Mouse (Mus musculus) T-helper 17 cell (primary cell): ENCODE measurements around the gene Atpif1.
"Not testable (repeated sequence)": the region's sequence is repeated elsewhere in the genome, so short reads cannot be mapped to it uniquely, and the experiment has no call there.

Experiments used
- in situ Hi-C, 2 experiments: fragments of 300-600 bp; cut with MboI, MseI; formaldehyde crosslinking; loops; 1 replicate in 1 of 2; 2 replicates in 1 of 2; pipeline ENCODE4 v1.15.1; 2025; ENCODE audit warnings: high pct_unique_total_duplicates in 2 of 2

Atpif1 gene

GRCm38 (mm10) chr4:132492178-132493060, 41.0 kb downstream of the Atpif1 start:
- in situ Hi-C loops, result no loop called here

- in situ Hi-C loops, result no loop called here
Measured at GRCm38 (mm10) chr4:132491748-132492147, 41.7 kb downstream of the Atpif1 start.

GRCm38 (mm10) chr4:132491057-132491456, 42.4 kb downstream of the Atpif1 start:
- in situ Hi-C loops, result no loop called here

GRCm38 (mm10) chr4:132490273-132491010, 43.0 kb downstream of the Atpif1 start:
- in situ Hi-C loops, result no loop called here

- in situ Hi-C loops, result no loop called here
Measured at GRCm38 (mm10) chr4:132488976-132489375, 44.5 kb downstream of the Atpif1 start.

- in situ Hi-C loops, result no loop called here
Measured at GRCm38 (mm10) chr4:132488521-132488920, 44.9 kb downstream of the Atpif1 start.

GRCm38 (mm10) chr4:132484820-132485219, 48.6 kb downstream of the Atpif1 start:
- in situ Hi-C loops, result no loop called here

GRCm38 (mm10) chr4:132484231-132484630, 49.2 kb downstream of the Atpif1 start:
- in situ Hi-C loops, result no loop called here

GRCm38 (mm10) chr4:132482956-132483608, 50.4 kb downstream of the Atpif1 start:
- in situ Hi-C loops, result no loop called here

GRCm38 (mm10) chr4:132482104-132482503, 51.4 kb downstream of the Atpif1 start:
- in situ Hi-C loops, result not testable (repeated sequence)
